Mouse (Mus musculus): ENCODE measurements around the gene Mroh7.

The Mroh7 gene

GRCm38 (mm10) chr4:106633281-106634085, 97.2 kb downstream of the Mroh7 start:
- 21% methylated on average over 8 of the region's 8 CpGs for WGBS

- WGBS, result 38% methylated on average over 1 of the region's 3 CpGs
Measured at GRCm38 (mm10) chr4:106632313-106632712, 98.4 kb downstream of the Mroh7 start.
